Mouse (Mus musculus): Measurements from ENCODE around the gene Kremen2.

- no peak for TF ChIP-seq GATA1 (IDR thresholded peaks at IDR 0.05; ENCODE audit: low read length)
- no peak for TF ChIP-seq TAL1 (IDR thresholded peaks at IDR 0.05; ENCODE audit: low read length)
Measured at GRCm38 (mm10) chr17:23770493-23770892, 24.9 kb upstream of the Kremen2 start.
